Mouse (Mus musculus) kidney, postnatal 10 days (tissue): Measurements from ENCODE around the gene Clip3.

Experiments used
- DNase-seq: peaks from one replicate; pipeline ENCODE4 v3.0.0; 2021; ENCODE audit warnings: mixed read lengths

The Clip3 gene

GRCm38 (mm10) chr7:30291215-30292131 is at the start of gene Clip3:
Gene Clip3 (plus strand): TSS chr7:30291728.
- DNase-seq: peak; percentile 86

GRCm38 (mm10) chr7:30251956-30252954 is 39.3 kb upstream of the Clip3 start:
- DNase-seq: peak; percentile 43

- DNase-seq: no peak
These were observed 26.5 kb upstream of the Clip3 start for GRCm38 (mm10) chr7:30265041-30265440.

- DNase-seq: no peak
These were observed 26.0 kb upstream of the Clip3 start for GRCm38 (mm10) chr7:30265531-30265930.

GRCm38 (mm10) chr7:30265935-30266334 is 25.6 kb upstream of the Clip3 start:
- no peak for DNase-seq

GRCm38 (mm10) chr7:30266780-30267179 is 24.7 kb upstream of the Clip3 start:
- DNase-seq: no peak

- DNase-seq: no peak
These were observed 21.9 kb upstream of the Clip3 start for GRCm38 (mm10) chr7:30269641-30270040.

GRCm38 (mm10) chr7:30274383-30274782 is 17.1 kb upstream of the Clip3 start:
- DNase-seq: no peak

GRCm38 (mm10) chr7:30278911-30279310 is 12.6 kb upstream of the Clip3 start:
- DNase-seq: no peak

GRCm38 (mm10) chr7:30279536-30279935 is 12.0 kb upstream of the Clip3 start:
- no peak for DNase-seq

- DNase-seq: peak; percentile 95
These were observed 11.4 kb upstream of the Clip3 start, which contains the start of the genes Thap8 and Wdr62 for GRCm38 (mm10) chr7:30279951-30280669. Gene Thap8 (plus strand): TSS chr7:30280094. Gene Wdr62 (minus strand): TSS chr7:30280419.

GRCm38 (mm10) chr7:30280670-30281138 is 10.8 kb upstream of the Clip3 start:
- DNase-seq: peak; percentile 92

GRCm38 (mm10) chr7:30281522-30281921 is 10.0 kb upstream of the Clip3 start:
- no peak for DNase-seq

- DNase-seq: no peak
These were observed 8.8 kb upstream of the Clip3 start for GRCm38 (mm10) chr7:30282740-30283139.

GRCm38 (mm10) chr7:30286701-30287410 is 4.7 kb upstream of the Clip3 start:
- DNase-seq: peak; percentile 58

- DNase-seq: no peak
These were observed 3.5 kb upstream of the Clip3 start for GRCm38 (mm10) chr7:30288046-30288445.

- no peak for DNase-seq
These were observed 2.3 kb upstream of the Clip3 start for GRCm38 (mm10) chr7:30289071-30289713.

GRCm38 (mm10) chr7:30289714-30290399 is 1.7 kb upstream of the Clip3 start:
- no peak for DNase-seq

GRCm38 (mm10) chr7:30293795-30294194 is 2.3 kb downstream of the Clip3 start:
- no peak for DNase-seq

- DNase-seq: no peak
These were observed 2.8 kb downstream of the Clip3 start for GRCm38 (mm10) chr7:30294296-30294695.
